Mouse (Mus musculus) kidney, postnatal 4 days (tissue): ENCODE results near the gene Maneal.

Experiments used
- DNase-seq, 2 experiments: peaks; one replicate each; pipeline ENCODE4 v3.0.0; 2021; ENCODE audit warnings: mixed read lengths in 2 of 2

The Maneal gene

GRCm38 (mm10) chr4:124849631-124850260 is 12.2 kb downstream of the Maneal start:
- DNase-seq = peak; percentile 59 to 73

GRCm38 (mm10) chr4:124847573-124847972 is 14.4 kb downstream of the Maneal start:
- peak; percentile 91 to 92 for DNase-seq

- DNase-seq = peak; percentile 66 to 72
These were observed 18.5 kb downstream of the Maneal start for GRCm38 (mm10) chr4:124843493-124843892.

GRCm38 (mm10) chr4:124840998-124841397 is 21.0 kb downstream of the Maneal start:
- DNase-seq = no peak

- DNase-seq = no peak
These were observed 23.8 kb downstream of the Maneal start for GRCm38 (mm10) chr4:124838035-124838700.

GRCm38 (mm10) chr4:124832796-124833195 is 29.2 kb downstream of the Maneal start:
- no peak for DNase-seq

- DNase-seq = no peak
These were observed 32.3 kb downstream of the Maneal start for GRCm38 (mm10) chr4:124829671-124830070.

- no peak for DNase-seq
These were observed 36.5 kb downstream of the Maneal start for GRCm38 (mm10) chr4:124825371-124825965.

GRCm38 (mm10) chr4:124824967-124825366 is 37.0 kb downstream of the Maneal start:
- DNase-seq = no peak

- DNase-seq = no peak
These were observed 43.1 kb downstream of the Maneal start for GRCm38 (mm10) chr4:124818832-124819231.

GRCm38 (mm10) chr4:124817803-124818202 is 44.2 kb downstream of the Maneal start:
- DNase-seq = peak; percentile 40 to 60

GRCm38 (mm10) chr4:124815901-124816300 is 46.1 kb downstream of the Maneal start:
- no peak for DNase-seq

GRCm38 (mm10) chr4:124811347-124811975 is 50.5 kb downstream of the Maneal start:
- DNase-seq = no peak

GRCm38 (mm10) chr4:124810056-124810455 is 51.9 kb downstream of the Maneal start:
- no peak for DNase-seq

- DNase-seq = no peak
These were observed 52.7 kb downstream of the Maneal start for GRCm38 (mm10) chr4:124809136-124809883.

GRCm38 (mm10) chr4:124808511-124808910 is 53.5 kb downstream of the Maneal start:
- no peak for DNase-seq
